Mouse (Mus musculus) neural tube, embryonic 12.5 days (tissue): ENCODE data around the gene Dpf3. TPM values are rescaled to one million over a fixed set of nuclear protein-coding genes. Genes with fewer than 3 reads are reported as not detected.
A peak's percentile ranks its signal among the peaks of the same experiment; 100 is the strongest.

Source experiments
- ATAC-seq: fragments of 200-750 bp; cut with Nextera tagmentation; 2 replicates; pipeline ENCODE4 v1.8.0; 2017; ENCODE audit warnings: low read depth, mild to moderate bottlenecking, moderate TSS enrichment, moderate library complexity; ENCODE audit not compliant: low FRiP score
- H3K27ac ChIP-seq: fragments of 300-500 bp; sonication (generic); 2 replicates; pipeline ENCODE4 v1.5.1; 2016
- H3K27me3 ChIP-seq: fragments of 300-500 bp; sonication (generic); replicated peaks from 2 replicates; pipeline ENCODE4 v1.6.1; 2016; ENCODE audit warnings: mild to moderate bottlenecking
- H3K36me3 ChIP-seq: fragments of 300-500 bp; sonication (generic); 2 replicates; pipeline ENCODE4 v1.6.1; 2016; ENCODE audit warnings: mild to moderate bottlenecking
- H3K4me1 ChIP-seq: fragments of 300-500 bp; sonication (generic); 2 replicates; pipeline ENCODE4 v1.6.1; 2016
- H3K4me2 ChIP-seq: fragments of 300-500 bp; sonication (generic); replicated peaks from 2 replicates; pipeline ENCODE4 v1.6.1; 2016; ENCODE audit warnings: mild to moderate bottlenecking
- H3K4me3 ChIP-seq: fragments of 300-500 bp; sonication (generic); 2 replicates; pipeline ENCODE4 v1.5.1; 2016
- H3K9ac ChIP-seq: fragments of 300-500 bp; sonication (generic); 2 replicates; pipeline ENCODE4 v1.6.1; 2016; ENCODE audit warnings: mild to moderate bottlenecking
- H3K9me3 ChIP-seq: fragments of 300-500 bp; sonication (generic); 2 replicates; pipeline ENCODE4 v1.6.1; 2016; ENCODE audit warnings: mild to moderate bottlenecking
- WGBS: fragments of 180-500 bp; shearing (Covaris S2); methylation state at CpG from one replicate; pipeline ENCODE4 v1.1.7; 2016; 5-methylcytosine and 5-hydroxymethylcytosine counted together
- polyA plus RNA-seq: library from polyadenylated mRNA; unstranded; fragments of >200 nt; fragmentation: Nextera tagmentation; extraction: Ambion mirVana; gene quantifications from 2 replicates; pipeline ENCODE4 v1.2.1, GENCODE M21; 2016

The Dpf3 gene
- polyA plus RNA-seq, 1 experiment from 2014 or later = 17.4 TPM

DNA sequence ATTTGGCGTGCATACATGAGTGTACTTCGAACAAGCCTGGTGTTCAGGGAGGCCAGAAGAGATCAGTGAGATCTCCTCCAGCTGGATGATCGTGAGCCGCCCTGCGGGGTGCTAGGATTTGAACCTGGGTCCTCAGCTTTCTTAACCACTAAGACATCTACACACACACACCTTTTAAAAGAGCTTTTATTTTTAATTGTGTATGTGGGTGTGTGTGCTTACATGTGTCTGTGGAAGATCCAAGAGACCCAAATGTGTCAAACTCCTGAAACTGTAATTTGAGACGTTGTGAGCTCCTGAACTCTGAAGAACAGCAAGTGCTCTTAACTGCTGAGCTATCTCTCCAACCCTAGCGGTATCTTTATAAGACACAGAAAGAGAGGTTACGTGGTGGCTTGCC lies 33.6 kb upstream of the Dpf3 start:
- H3K36me3 ChIP-seq = no peaks in the 10 kb centered on the region
- 56% methylated on average over 8 of the region's 8 CpGs for whole genome bisulfite sequencing

DNA sequence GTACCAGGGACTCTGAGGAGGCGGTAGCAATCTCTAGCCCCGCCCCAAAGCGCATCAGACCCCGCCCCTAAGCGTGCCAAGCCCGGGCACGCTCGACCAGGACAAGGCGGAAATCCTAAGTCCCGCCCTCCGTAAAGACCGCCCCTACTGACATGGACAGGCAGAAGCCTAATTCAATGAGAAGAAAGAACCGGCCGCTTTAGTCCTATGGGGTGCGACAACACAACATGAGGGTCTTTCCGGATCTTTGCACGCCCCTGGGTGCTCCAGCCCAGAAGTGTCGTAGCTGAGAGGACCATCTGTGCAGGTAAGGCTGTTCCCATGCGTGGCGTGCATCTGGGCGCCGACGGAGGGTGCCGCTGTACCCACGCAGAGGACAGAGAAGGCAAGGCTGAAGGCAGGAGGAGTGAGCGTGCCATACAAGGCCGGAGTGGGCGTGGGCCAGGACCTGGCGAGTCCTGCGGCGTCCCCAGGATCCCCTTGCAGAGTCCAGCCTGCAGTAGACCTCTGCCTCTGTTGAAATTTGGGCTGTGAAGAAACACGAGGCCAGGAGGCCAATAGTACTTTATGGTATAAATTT lies 32.9 kb upstream of the Dpf3 start, which contains the start of gene Dcaf4:
Gene Dcaf4 (plus strand): TSS at position 156 of the 580 bp plus-strand sequence.
- H3K4me2 ChIP-seq = peak within 1 kb of the TSS; percentile 75
- H3K27ac ChIP-seq = no peak within 1 kb of the TSS
- H3K27me3 ChIP-seq = no peaks in the 10 kb centered on the region
- H3K4me1 ChIP-seq = peaks cover 6% of the 10 kb centered on the region
- peak within 1 kb of the TSS; percentile 70 for H3K9ac ChIP-seq
- peak within 1 kb of the TSS; percentile 73 for H3K4me3 ChIP-seq
- ATAC-seq = peak; percentile 99
- H3K36me3 ChIP-seq = no peaks in the 10 kb centered on the region
- H3K9me3 ChIP-seq = no peaks in the 10 kb centered on the region
- WGBS = under 1% methylated on average over 32 of the region's 32 CpGs

More for the DNA sequence above, 33.6 kb upstream of the Dpf3 start:
- Histone ChIP-seq H3K9me3 (no peaks in the 10 kb centered on the region), H3K4me2 (peak overlapping the region; percentile 75), H3K27ac (no peak overlapping the region), H3K4me3 (peak overlapping the region; percentile 73), H3K4me1 (peaks cover 6% of the 10 kb centered on the region), H3K9ac (no peak overlapping the region), H3K27me3 (no peaks in the 10 kb centered on the region)
- no peak for ATAC-seq

DNA sequence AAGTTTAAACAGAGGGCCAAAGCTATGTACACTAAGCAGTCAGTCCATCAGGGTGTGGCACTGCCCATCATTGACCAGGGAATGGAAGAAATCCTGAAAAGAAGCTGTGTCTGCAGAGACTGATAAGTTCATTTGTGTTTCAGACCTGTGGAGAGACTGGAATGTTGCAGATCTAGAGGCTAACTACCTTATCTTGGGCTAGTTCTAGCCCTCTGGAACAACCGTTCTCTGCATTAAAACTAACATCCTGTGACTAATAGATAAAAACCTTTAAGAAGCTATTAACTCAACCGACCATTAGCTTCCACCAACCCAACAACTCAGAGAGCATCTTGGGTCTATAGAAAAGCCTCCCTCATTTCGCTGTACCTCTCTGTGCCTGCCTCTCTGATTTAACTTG lies 30.1 kb upstream of the Dpf3 start:
- no peak for ATAC-seq
- H3K27me3 ChIP-seq = no peaks in the 10 kb centered on the region
- H3K9ac ChIP-seq = no peak overlapping the region
- peaks cover 13% of the 10 kb centered on the region for H3K4me1 ChIP-seq
- no peak overlapping the region for H3K27ac ChIP-seq
- 87% methylated on average over 3 of the region's 3 CpGs for WGBS
- no peak overlapping the region for H3K4me2 ChIP-seq
- no peak overlapping the region for H3K4me3 ChIP-seq
- no peaks in the 10 kb centered on the region for H3K9me3 ChIP-seq
- H3K36me3 ChIP-seq = no peaks in the 10 kb centered on the region

DNA sequence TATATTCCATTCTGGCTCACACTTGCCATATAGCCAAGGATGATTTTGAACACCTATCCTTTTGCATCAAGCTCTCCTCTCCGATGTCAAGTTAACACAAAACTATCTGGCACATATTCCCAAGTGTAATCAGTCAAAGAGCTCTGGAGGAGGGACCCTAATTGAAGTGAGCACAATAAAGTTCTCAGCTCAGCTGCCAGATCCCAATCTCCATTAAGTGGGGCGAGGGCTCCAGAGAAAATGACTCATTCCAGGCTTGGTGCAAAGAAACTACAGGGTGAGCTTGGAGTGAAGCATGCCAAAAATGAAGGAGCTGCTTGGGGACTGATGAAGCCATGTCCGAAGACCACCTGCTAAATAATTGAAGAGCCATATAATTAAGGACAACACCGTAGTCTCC lies 26.7 kb upstream of the Dpf3 start:
- Histone ChIP-seq H3K9me3 (no peaks in the 10 kb centered on the region), H3K27ac (no peak overlapping the region), H3K36me3 (no peaks in the 10 kb centered on the region), H3K27me3 (no peaks in the 10 kb centered on the region), H3K9ac (no peak overlapping the region), H3K4me2 (no peak overlapping the region), H3K4me3 (no peak overlapping the region), H3K4me1 (0 out of 2 replicates have a peak, but pooled peaks cover 8% of the 10 kb centered on the region)
- WGBS = 55% methylated on average over 4 of the region's 4 CpGs
- no peak for ATAC-seq

GRCm38 (mm10) chr12:83513185-83513584 lies 25.7 kb upstream of the Dpf3 start:
- Histone ChIP-seq H3K9ac (no peak overlapping the region), H3K4me1 (0 out of 2 replicates have a peak, but pooled peaks cover 8% of the 10 kb centered on the region), H3K27ac (no peak overlapping the region), H3K9me3 (no peaks in the 10 kb centered on the region), H3K4me2 (no peak overlapping the region), H3K36me3 (no peaks in the 10 kb centered on the region), H3K4me3 (no peak overlapping the region), H3K27me3 (no peaks in the 10 kb centered on the region)
- 40% methylated on average over 5 of the region's 5 CpGs for WGBS
- ATAC-seq = no peak

DNA sequence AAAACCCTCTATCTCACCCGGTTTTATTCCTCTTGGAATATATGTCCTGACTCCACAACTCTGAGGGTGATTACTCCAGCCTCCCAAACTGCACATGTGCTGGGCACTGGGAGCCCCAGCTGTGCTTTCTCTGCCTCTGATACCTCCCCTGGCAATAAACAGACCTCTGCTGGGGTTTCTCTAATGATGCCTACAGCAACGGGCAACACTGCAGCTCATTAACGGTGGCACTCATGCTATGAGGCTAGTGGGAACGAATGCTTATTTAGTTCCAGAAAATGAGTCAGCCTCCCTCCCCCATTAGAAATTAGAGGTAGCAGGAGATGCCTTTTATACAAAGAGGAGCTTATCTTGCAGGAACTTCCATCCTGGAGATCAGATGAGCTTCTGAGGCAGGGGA lies 25.3 kb upstream of the Dpf3 start:
- no peak overlapping the region for H3K4me3 ChIP-seq
- H3K27ac ChIP-seq = no peak overlapping the region
- no peaks in the 10 kb centered on the region for H3K36me3 ChIP-seq
- H3K9ac ChIP-seq = no peak overlapping the region
- no peaks in the 10 kb centered on the region for H3K27me3 ChIP-seq
- H3K4me2 ChIP-seq = no peak overlapping the region
- WGBS = 19% methylated on average over 4 of the region's 4 CpGs
- no peaks in the 10 kb centered on the region for H3K9me3 ChIP-seq
- ATAC-seq = no peak
- H3K4me1 ChIP-seq = 0 out of 2 replicates have a peak, but pooled peaks cover 8% of the 10 kb centered on the region

DNA sequence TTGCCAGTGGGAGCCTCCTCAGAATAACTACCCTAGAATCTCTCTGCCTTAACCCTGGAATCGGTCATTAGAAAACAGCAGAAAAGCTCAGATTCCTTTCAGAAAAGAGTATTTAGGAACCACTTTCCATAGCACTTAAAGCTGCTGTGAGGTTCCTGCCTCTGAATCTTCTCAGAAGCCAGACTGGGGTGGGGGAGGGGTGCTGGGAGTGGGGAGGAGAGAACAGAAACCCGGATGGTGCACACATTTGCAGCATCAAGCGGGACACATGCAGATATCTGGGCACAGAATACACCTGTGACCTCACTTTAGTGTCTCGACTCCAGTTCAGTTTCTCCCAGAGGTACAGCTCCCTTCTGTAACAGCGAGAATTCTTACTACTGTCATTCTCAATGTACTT lies 23.1 kb upstream of the Dpf3 start:
- H3K4me2 ChIP-seq = no peak overlapping the region
- no peak overlapping the region for H3K9ac ChIP-seq
- no peaks in the 10 kb centered on the region for H3K9me3 ChIP-seq
- no peaks in the 10 kb centered on the region for H3K27me3 ChIP-seq
- no peak overlapping the region for H3K27ac ChIP-seq
- H3K4me1 ChIP-seq = 0 out of 2 replicates have a peak, but pooled peaks cover 8% of the 10 kb centered on the region
- ATAC-seq = no peak
- H3K36me3 ChIP-seq = no peaks in the 10 kb centered on the region
- H3K4me3 ChIP-seq = no peak overlapping the region
- 84% methylated on average over 5 of the region's 5 CpGs for WGBS

- Histone ChIP-seq H3K36me3 (no peaks in the 10 kb centered on the region), H3K9me3 (no peaks in the 10 kb centered on the region), H3K4me2 (no peak overlapping the region), H3K4me1 (no peaks in the 10 kb centered on the region), H3K27me3 (no peaks in the 10 kb centered on the region), H3K27ac (no peak overlapping the region), H3K9ac (no peak overlapping the region), H3K4me3 (no peak overlapping the region)
- ATAC-seq = no peak
- 80% methylated on average over 10 of the region's 10 CpGs for WGBS
Observed at GRCm38 (mm10) chr12:83506543-83506942, 19.0 kb upstream of the Dpf3 start.

- no peak overlapping the region for H3K4me2 ChIP-seq
- 7% methylated on average over 9 of the region's 9 CpGs for WGBS
- ATAC-seq = no peak
- H3K4me3 ChIP-seq = no peak overlapping the region
- H3K27me3 ChIP-seq = no peaks in the 10 kb centered on the region
- no peaks in the 10 kb centered on the region for H3K4me1 ChIP-seq
- no peak overlapping the region for H3K9ac ChIP-seq
- H3K36me3 ChIP-seq = no peaks in the 10 kb centered on the region
- no peaks in the 10 kb centered on the region for H3K9me3 ChIP-seq
- no peak overlapping the region for H3K27ac ChIP-seq
Observed at GRCm38 (mm10) chr12:83502190-83502589, 14.7 kb upstream of the Dpf3 start.

- ATAC-seq = no peak
- no peak overlapping the region for H3K9ac ChIP-seq
- no peak overlapping the region for H3K4me2 ChIP-seq
- 77% methylated on average over 5 of the region's 5 CpGs for WGBS
- no peaks in the 10 kb centered on the region for H3K4me1 ChIP-seq
- no peak overlapping the region for H3K4me3 ChIP-seq
- no peak overlapping the region for H3K27ac ChIP-seq
- H3K9me3 ChIP-seq = no peaks in the 10 kb centered on the region
- H3K27me3 ChIP-seq = no peaks in the 10 kb centered on the region
- no peaks in the 10 kb centered on the region for H3K36me3 ChIP-seq
Observed at GRCm38 (mm10) chr12:83499256-83499655, 11.7 kb upstream of the Dpf3 start.

GRCm38 (mm10) chr12:83497959-83498358 lies 10.4 kb upstream of the Dpf3 start:
- Histone ChIP-seq H3K4me1 (no peaks in the 10 kb centered on the region), H3K9ac (no peak overlapping the region), H3K9me3 (no peaks in the 10 kb centered on the region), H3K36me3 (no peaks in the 10 kb centered on the region), H3K4me3 (no peak overlapping the region), H3K27me3 (no peaks in the 10 kb centered on the region), H3K27ac (no peak overlapping the region), H3K4me2 (no peak overlapping the region)
- WGBS = 82% methylated on average over 3 of the region's 3 CpGs
- ATAC-seq = no peak

DNA sequence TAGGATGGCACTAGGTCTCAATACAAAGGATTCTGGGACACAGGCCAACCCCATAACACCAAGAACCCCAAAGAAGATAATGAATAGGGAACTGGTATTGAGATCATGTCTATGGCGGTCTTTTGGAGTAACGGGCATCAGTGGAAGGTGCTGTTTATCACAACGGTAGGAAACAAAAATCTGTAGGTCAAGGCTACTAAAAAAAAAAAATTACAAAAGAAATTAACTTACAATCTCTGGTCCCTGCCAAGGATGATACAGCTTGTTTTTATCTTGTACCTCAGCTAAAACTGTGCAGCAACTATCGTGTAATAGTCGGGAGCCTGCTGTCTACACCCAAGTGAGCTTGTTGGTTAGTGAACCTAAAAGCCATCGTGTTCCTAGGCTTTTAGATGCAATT lies 9.2 kb upstream of the Dpf3 start:
- ATAC-seq = no peak
- no peak overlapping the region for H3K4me2 ChIP-seq
- no peak overlapping the region for H3K4me3 ChIP-seq
- H3K27ac ChIP-seq = no peak overlapping the region
- H3K9ac ChIP-seq = no peak overlapping the region
- no peaks in the 10 kb centered on the region for H3K36me3 ChIP-seq
- H3K27me3 ChIP-seq = no peaks in the 10 kb centered on the region
- H3K4me1 ChIP-seq = no peaks in the 10 kb centered on the region
- no peaks in the 10 kb centered on the region for H3K9me3 ChIP-seq
- 94% methylated on average over 6 of the region's 6 CpGs for WGBS

DNA sequence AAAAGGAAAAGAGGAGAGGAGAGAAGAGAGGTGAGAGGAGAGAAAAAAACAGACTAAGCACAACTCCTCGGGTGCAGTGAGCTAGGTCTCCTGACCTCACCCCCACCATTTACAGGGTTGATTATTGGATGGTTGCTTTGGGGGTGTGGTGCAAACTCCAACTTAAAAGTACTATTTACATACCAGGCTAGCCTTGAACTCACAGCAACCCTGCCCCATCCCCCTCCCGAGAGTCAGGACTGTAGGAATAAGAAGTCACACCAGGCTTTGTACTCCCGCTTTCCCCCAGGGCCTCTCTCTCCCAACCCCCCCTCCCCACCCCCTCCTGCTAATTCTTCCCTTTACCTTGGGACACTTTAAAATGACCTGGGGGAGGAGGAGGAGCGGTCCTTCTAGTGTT lies 8.8 kb upstream of the Dpf3 start:
- Histone ChIP-seq H3K27me3 (no peaks in the 10 kb centered on the region), H3K9me3 (peaks cover 4% of the 10 kb centered on the region; the same call in 1 of the 2 replicates), H3K4me1 (no peaks in the 10 kb centered on the region), H3K4me3 (no peak overlapping the region), H3K9ac (no peak overlapping the region), H3K36me3 (no peaks in the 10 kb centered on the region), H3K27ac (no peak overlapping the region), H3K4me2 (no peak overlapping the region)
- ATAC-seq = no peak
- 79% methylated on average over 4 of the region's 4 CpGs for WGBS
